Mouse (Mus musculus) yolk sac, embryonic 10.5 days (tissue): Measurements from ENCODE around the gene Slc5a11.

Source experiments
- DNase-seq: peaks from one replicate; pipeline ENCODE4 v3.0.0-alpha.2; 2017; ENCODE audit warnings: low spot score

Slc5a11 gene

GRCm38 (mm10) chr7:123283826-123284225 lies 69.2 kb downstream of the Slc5a11 start:
- no peak for DNase-seq

- DNase-seq: no peak
Measured at GRCm38 (mm10) chr7:123285896-123286295, 71.3 kb downstream of the Slc5a11 start.

DNA sequence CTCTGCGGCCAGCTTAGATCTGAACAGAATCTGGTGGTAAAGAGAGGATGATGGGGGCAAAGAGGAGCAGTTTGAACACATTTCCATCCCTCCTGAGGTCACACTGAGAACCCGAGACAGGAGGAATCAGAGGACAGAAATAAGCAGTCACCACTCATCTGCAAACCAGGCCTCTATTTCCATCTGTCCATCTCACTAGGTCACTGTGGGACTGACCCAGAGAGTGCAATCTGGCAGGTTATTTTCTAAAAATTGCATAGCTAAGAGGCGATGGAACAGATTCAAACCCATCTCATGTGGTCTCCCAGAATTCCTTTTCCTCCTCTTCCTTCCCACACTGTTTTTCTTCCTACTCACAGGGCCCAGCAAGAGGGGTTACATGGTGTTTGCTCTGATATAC lies 73.3 kb downstream of the Slc5a11 start:
- no peak for DNase-seq

GRCm38 (mm10) chr7:123289176-123289575 lies 74.6 kb downstream of the Slc5a11 start:
- no peak for DNase-seq

DNA sequence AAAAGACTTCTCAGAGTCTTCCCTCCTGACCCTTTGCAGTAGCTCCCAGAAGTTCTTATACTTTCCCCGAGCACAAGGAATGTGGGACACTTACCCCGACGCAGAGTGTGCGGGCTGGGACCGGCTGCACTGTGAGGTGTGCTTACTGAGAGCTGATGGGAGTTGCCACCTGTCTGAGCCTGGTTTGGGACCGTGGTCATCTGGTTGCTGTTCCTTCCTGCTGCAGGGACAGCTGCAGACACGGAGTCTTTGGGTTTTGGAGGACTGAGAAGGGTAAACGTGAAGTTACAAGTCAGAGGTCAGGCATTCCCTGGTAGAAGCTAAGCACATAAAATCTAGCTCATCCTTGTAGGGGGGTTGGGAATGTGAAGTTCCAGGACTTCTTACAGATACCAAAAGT lies 77.4 kb downstream of the Slc5a11 start:
- no peak for DNase-seq

GRCm38 (mm10) chr7:123293898-123294297 lies 79.3 kb downstream of the Slc5a11 start:
- DNase-seq: no peak

- DNase-seq: no peak
Measured at GRCm38 (mm10) chr7:123295423-123295822, 80.8 kb downstream of the Slc5a11 start.

GRCm38 (mm10) chr7:123296097-123296496 lies 81.5 kb downstream of the Slc5a11 start:
- no peak for DNase-seq

- DNase-seq: no peak
Measured at GRCm38 (mm10) chr7:123298225-123298624, 83.6 kb downstream of the Slc5a11 start.

- DNase-seq: no peak
Measured at GRCm38 (mm10) chr7:123300258-123300657, 85.7 kb downstream of the Slc5a11 start.

- no peak for DNase-seq
Measured at GRCm38 (mm10) chr7:123305397-123305796, 90.8 kb downstream of the Slc5a11 start.

GRCm38 (mm10) chr7:123307236-123307635 lies 92.7 kb downstream of the Slc5a11 start:
- DNase-seq: no peak

- DNase-seq: no peak
Measured at GRCm38 (mm10) chr7:123307887-123308558, 93.4 kb downstream of the Slc5a11 start.

GRCm38 (mm10) chr7:123311836-123312235 lies 97.3 kb downstream of the Slc5a11 start:
- no peak for DNase-seq

DNA sequence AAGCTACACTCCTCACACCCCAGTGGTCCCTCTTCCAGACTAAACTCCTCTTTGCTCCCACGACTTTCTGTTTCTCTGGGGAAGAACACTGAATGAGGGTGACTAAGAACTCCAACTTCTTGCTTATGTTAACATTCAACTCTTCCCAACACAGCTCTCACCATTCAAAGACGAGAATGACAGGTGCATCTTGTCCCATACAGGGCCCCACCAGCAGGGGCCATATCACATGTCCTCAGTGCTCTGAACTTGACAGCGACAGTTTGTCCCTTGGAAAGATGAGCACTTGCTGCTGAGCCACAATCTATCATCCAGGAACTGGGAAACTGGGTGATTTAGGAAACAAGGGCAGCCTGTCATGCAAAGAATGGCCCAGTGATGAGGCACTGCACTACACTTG lies 98.2 kb downstream of the Slc5a11 start:
- no peak for DNase-seq

DNA sequence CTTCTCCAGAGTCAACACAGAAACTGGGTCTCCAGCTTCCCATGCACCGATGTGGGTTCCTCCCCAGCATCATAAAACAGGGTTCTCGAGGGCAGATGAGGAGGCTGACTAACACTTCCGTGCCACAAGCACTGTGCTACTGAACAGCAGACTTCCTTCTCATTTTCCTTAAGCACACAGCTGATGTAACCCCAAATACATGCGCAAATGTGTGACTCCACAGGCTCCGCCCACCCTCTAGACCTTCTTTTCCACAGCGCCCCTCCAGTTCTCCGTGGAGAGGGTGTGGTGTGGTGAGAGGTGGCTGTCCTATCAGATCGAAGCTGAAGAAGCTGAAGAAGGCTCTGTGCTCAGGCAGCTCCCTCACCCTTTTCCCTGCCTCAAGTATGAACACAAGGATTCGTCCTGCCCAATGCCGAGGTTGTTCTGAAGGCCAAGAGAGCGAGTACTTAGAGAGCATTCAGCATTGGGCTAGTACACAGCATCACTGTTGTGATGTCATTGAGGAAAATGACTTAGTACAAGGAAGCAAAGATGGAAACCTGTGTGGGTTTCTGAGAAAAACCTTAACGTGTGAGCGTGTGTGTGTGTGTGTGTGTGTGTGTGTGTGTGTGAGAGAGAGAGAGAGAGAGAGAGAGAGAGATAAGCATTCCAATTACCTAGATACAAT lies 108.0 kb downstream of the Slc5a11 start:
- DNase-seq: no peak
